Mouse (Mus musculus): ENCODE measurements around the gene Clic6.

DNA sequence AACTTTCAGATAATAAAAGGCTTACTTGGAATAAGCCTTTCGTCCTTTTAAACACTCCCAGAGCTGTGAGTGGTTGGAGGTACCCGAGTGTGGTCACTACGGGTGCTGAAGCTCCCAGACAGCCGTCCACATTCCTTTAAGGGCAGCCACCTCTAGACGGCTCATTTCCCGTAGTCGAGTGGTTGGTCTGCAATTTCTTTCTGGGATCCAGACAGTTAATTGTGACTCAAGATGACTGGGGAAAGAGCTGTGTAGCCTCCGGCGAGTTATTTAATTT is 66.5 kb downstream of the Clic6 start:
- TF ChIP-seq CTCF (IDR thresholded peaks at IDR 0.05; ENCODE audit: low read depth, low read length) = no peak
- TF ChIP-seq GATA1 (IDR thresholded peaks at IDR 0.05; ENCODE audit: borderline replicate concordance, low read length) = no peak
- no peak for TF ChIP-seq TAL1 (conservative IDR thresholded peaks at IDR 0.05; ENCODE audit: low read depth, low read length)
- no peak for TF ChIP-seq POLR2AphosphoS5 (IDR thresholded peaks at IDR 0.05; ENCODE audit: insufficient replicate concordance, low read depth, low read length)
- no peak for TF ChIP-seq GATA2 (IDR thresholded peaks at IDR 0.05; ENCODE audit: borderline replicate concordance, low read depth, low read length)

All from G1E (cell line).